Mouse (Mus musculus) spleen, adult 18-20 months (tissue): ENCODE data around the gene Ncbp3.
A peak's percentile ranks its signal among the peaks of the same experiment; 100 is the strongest.

Source experiments
- DNase-seq, 2 experiments: peaks; one replicate each; pipeline ENCODE4 v3.0.0; 2022; ENCODE audit warnings: mixed read lengths in 2 of 2

Ncbp3 gene

GRCm38 (mm10) chr11:73090283-73090682 is 42.7 kb downstream of the Ncbp3 start, which contains the start of gene Itgae:
TSS of gene Itgae (plus strand) at chr11:73090583.
- DNase-seq: peak in 1 of 2 experiments; percentile 0

- DNase-seq: peak in 1 of 2 experiments; percentile 2
Measured at GRCm38 (mm10) chr11:73090826-73091225, 43.2 kb downstream of the Ncbp3 start.

DNA sequence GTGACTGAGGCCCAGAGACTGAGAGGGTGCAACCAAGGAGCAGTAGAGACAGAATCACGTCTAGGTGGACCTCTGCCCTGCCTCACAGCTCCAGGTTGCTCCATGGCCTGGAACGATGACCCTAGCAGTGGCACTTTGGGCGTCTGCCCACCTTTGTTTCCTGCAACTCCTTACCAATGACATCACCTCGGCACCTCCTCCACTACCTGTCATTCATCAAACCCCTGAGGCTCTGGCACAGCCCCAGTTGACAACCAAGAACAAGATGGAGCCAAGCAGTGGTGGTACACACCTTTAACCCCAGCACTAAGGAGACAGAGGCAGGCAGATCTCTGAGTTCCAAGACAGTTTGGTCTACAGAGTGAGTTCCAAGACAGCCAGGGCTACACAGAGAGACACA is 44.5 kb downstream of the Ncbp3 start:
- DNase-seq: peak in 1 of 2 experiments; percentile 1

- DNase-seq: peak in 1 of 2 experiments; percentile 0
Measured at GRCm38 (mm10) chr11:73092877-73093276, 45.3 kb downstream of the Ncbp3 start.

GRCm38 (mm10) chr11:73094231-73094995 is 46.8 kb downstream of the Ncbp3 start:
- peak in 1 of 2 experiments; percentile 5 for DNase-seq

DNA sequence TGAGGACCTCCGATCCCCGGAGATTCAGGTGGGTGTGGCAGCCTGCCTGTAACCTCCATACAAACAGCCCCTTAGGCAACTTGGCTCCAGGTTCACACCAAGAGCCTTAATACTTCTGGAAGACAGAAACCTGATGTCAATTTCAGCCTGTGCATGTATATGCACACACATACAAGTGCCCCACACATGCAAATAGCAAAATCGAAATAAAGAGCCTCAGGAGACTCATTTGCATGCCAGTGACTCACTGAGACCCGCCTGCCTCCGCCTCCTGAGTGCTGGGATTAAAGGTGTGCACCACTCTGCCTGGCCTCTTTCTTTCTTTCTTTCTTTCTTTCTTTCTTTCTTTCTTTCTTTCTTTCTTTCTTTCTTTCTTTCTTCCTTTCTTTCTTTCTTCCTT is 51.3 kb downstream of the Ncbp3 start:
- peak in 1 of 2 experiments; percentile 2 for DNase-seq

GRCm38 (mm10) chr11:73099976-73100750 is 52.6 kb downstream of the Ncbp3 start:
- no peak for DNase-seq

- DNase-seq: no peak
Measured at GRCm38 (mm10) chr11:73101308-73101707, 53.7 kb downstream of the Ncbp3 start.

DNA sequence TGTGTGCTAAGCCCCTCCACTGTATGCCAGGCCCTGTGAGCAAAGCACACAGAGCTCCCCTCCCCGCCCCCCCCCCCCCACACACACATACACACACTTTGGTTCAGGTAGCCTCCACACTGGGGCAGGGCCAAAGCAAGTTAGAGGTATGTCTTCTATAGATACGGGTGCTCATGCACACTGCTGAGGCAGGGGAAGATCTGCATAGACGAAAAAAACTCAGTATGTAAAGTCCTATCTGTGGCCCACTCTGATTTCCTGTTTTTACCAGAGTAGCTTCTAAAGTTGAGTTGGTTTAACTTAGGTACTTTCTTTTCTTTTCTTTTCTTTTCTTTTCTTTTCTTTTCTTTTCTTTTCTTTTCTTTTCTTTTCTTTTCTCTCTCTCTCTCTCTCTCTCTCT is 57.7 kb downstream of the Ncbp3 start:
- no peak for DNase-seq

- DNase-seq: peak in 1 of 2 experiments; percentile 36
Measured at GRCm38 (mm10) chr11:73107358-73107757, 59.8 kb downstream of the Ncbp3 start.

DNA sequence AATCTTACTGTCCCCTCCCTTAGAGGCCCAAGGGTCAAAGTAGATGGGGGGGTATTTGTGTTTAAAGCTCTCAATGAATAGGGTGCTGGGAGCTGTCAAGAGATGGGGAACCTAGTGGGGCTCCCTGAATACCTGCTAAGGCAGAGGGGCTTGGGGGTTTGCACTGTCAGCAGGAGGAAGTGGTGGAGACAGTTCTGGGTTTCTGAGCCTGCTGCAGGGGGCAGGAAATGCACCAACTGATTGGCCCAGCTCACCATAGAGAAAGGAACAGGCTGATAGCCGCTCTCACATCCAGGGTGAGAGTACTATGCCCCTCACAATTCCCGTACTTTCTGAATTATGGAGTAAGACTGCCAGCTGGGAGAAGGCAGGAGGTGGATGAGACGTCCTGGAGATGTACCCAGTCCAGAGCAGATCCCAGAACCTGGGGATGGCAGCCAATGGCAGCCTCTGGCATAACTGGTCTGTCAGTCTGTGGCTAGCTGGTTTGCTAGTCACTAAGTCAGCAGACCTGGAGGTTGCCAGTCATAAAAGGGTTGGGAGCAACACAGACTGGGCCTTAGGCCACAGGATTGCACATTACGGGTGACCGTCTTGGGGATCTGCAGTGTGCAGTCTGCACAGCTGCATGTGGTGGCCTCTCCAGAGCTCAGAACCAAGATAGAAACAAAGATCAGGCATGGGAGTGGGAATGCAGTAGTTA is 60.8 kb downstream of the Ncbp3 start:
- DNase-seq: no peak

GRCm38 (mm10) chr11:73108898-73109625 is 61.5 kb downstream of the Ncbp3 start:
- no peak for DNase-seq

DNA sequence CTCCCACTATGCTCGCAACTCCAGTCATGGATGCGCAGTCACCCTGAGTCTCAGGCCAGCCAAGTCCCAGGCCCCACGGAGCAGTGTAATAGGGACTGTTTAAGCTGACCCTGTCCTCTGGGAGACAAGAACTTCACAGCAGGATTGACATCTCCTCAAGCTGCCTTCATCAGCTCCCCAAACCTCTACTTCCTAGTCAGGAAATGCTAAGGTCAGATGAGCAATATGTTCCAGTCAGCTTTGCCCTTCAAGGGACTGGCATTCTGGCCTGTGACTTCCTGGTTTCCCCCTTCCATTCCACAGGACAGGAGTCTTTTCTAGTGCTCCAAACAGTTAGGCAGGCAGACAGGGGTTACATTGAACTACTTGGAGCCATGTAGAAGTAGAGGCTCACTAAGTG is 62.4 kb downstream of the Ncbp3 start:
- DNase-seq: no peak

DNA sequence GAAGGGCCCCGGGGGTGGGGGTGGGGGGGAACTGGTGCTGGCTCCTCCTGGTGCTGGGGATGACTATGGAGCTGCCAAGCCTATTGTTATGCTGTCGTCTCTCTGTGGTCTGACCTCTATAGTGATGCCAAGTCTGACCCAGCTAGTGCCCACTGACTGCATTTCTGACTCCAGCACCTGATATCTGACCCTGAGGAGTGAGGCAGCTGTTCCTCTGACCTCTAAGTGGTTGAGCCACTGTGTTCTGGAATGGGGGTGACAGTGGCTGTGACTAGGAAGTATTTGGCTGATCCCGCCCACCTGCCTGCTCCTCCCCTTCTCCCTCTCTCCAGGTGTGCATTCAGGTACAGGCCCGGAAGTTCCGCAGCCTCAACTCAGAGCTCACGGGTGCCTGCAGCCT is 63.8 kb downstream of the Ncbp3 start:
- DNase-seq: no peak

GRCm38 (mm10) chr11:73126495-73126894 is 78.9 kb downstream of the Ncbp3 start:
- DNase-seq: no peak

DNA sequence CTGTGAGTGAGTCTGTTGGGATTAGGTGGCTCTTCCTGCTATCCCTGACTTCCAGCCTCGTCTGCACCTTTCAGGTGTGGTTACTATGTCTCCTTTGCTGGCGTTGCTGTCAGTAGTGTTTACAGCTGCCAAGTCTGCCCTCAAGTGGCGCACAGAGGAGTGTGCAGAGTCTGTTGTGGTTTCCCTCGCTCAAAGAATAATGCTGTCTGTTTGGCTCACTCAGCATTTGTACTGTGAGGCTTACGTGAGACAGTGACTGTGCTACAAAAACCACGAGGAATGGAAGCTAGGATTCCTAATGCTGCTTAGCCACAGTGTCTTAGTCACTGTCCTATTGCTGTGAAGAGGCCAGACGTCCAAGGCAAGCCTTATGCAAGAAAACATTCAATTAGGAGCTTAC is 83.4 kb downstream of the Ncbp3 start:
- DNase-seq: peak in 1 of 2 experiments; percentile 23

GRCm38 (mm10) chr11:73132999-73133398 is 85.4 kb downstream of the Ncbp3 start:
- no peak for DNase-seq

DNA sequence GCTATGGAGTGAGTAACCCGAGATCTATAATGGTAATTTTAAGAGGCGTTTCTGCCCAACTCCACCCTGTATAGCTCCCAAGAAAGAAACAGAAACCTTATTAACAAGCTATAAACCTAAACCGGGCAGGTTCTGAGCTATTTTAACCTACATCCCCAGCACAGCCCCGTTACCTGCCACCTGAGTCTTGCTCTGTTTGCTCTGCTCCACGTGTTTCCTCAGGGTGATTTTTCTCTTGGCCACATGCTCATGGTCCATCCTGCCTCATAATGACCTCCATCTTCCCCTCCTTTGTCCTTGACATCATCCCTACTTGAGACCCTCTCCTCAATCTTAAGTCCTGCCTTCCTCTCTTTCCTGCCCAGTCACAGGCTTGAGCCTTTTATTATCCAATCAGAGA is 86.6 kb downstream of the Ncbp3 start:
- no peak for DNase-seq

DNA sequence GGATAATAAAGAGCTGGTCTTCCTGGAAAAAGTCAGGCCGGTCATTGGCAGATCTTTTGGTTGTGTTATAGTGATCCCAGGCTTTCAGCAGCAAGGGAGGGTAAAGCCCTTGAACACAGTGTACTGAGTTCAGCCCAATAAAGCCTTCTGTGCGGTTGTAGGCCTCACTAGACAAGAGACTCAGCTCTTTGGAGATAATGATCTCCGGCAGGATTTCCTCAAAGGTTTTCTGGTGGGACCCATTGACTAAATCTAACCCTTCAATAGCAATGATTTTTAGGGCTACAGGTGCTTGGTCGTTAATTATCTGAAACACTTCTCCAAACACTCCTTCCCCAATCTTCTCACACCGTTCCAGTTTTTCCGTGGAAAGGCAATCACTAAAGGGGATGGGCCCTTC is 89.0 kb downstream of the Ncbp3 start:
- DNase-seq: no peak

GRCm38 (mm10) chr11:73137116-73137515 is 89.5 kb downstream of the Ncbp3 start:
- peak in 1 of 2 experiments; percentile 15 for DNase-seq

GRCm38 (mm10) chr11:73137591-73138501 is 90.3 kb downstream of the Ncbp3 start, which contains the start of gene Haspin:
TSS of gene Haspin (minus strand) at chr11:73138294.
- DNase-seq: peak; percentile 81 to 92
